Mouse (Mus musculus) heart, postnatal 0 days (tissue): ENCODE data around the gene Agap1.

ENCODE experiments used
- CTCF ChIP-seq: IDR thresholded peaks from 2 replicates; pipeline ENCODE4 v1.5.1; 2016; ENCODE audit warnings: antibody characterized with exemption, control low read depth, low read depth
- EP300 ChIP-seq: IDR thresholded peaks from 2 replicates; pipeline ENCODE4 v1.6.1; 2016; ENCODE audit warnings: antibody characterized with exemption, low read depth

DNA sequence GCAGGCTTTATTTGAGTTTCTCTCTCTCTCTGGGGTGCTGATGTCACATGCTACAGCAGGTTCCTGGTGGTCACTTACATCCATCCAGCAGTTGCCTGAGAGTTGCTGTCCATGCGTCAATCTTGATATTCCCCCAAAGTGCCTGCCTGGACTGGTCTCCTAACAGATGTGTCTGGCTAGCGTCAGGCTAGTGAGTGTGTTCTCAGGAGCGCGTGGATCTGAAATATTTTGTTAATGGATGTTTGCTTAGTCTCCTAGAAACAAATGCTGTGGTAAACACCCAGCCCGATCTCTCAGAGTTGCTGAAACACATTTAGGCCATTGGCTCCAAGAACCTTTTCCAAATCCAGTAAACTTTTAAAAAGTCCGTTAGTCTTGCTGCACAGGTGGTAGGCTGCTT, 161.9 kb downstream of the Agap1 start:
- no peak for TF ChIP-seq CTCF
- no peak for TF ChIP-seq EP300
